Mouse (Mus musculus) v-Abl transformed pro-B cells (cell line): ENCODE data around the gene AI464131.

Experiments
- in situ Hi-C, 2 experiments: fragments of 400-800 bp; cut with MboI; formaldehyde crosslinking; loops; one replicate each; pipeline ENCODE4 v1.15.1; 2025; ENCODE audit not compliant: unreplicated experiment in 2 of 2

AI464131 gene

DNA sequence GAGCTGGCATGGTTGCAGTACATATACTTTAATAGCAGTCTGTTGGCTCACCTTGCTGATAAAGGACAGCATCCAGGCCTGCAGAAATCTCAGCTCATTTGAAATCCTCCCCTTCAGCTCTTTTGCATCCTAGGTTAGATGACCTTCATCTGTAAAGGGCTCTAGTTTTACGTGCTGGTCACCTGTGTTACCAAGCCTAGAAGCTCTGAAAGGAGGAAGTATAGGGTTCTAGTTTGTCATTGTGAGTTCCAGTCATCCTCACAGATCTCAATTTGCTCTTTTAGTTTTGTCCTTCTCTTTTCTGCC, 31.5 kb downstream of the AI464131 start:
- in situ Hi-C loops, result loop anchor here in 1 of 2 experiments (25.0 kb wide), 1 partner anchor 1491 kb away; the partner anchor contains the start of gene 1700022I11Rik

- in situ Hi-C loops, result loop anchor here in 1 of 2 experiments (25.0 kb wide), 1 partner anchor 1491 kb away; the partner anchor contains the start of gene 1700022I11Rik
These were observed 32.0 kb downstream of the AI464131 start for GRCm38 (mm10) chr4:41470684-41471383.

DNA sequence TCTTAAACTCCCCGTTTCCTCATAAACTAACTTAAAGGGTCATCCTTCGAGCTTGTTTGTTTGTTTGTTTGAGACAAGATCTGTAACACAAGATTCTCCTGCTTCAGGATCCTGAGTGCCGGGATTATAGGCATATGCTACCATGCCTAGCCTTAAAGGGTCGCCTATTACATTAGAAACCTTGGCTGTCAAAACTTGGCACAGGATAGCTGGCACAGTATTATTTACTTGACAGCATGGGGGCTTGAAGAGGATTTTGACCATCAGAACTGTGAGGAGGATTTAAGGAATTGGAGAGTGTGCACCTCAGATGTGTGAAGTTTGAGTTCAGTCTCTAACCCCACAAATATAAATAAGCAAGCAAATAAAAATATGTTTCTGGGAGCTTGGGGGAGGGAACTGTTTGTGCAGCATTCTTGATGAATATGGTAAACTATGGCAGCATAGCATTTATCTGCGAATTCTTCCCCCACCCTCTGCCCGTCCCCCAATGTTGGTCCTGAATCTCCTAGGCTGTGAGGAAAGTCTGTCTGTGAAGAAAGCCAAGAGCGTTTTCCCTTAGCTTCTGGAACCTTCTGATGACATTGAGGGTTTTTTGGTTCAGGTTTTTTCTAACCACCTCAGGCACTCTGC, 32.7 kb downstream of the AI464131 start:
- in situ Hi-C loops, result loop anchor here in 1 of 2 experiments (25.0 kb wide), 1 partner anchor 1492 kb away; the partner anchor contains the start of gene 1700022I11Rik

DNA sequence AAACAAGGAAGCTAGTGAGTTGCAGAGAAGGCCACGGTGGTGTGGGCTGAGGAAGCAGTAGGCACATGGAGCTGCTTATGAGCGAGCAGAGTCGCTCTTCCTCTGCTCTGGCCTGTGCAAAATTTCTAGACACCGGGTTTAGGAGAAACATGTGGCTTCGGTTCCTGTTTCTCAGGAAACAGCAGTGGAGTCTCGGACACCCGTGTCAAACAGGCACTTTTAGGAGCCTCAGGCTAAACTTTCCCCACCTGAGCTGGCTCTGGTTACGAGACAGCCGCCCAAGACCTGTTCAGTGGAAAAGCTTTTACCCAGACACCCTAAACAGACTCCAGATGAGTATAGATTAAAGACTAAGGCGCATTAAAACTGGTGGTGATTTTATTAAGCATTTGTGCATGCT, 33.7 kb downstream of the AI464131 start:
- in situ Hi-C loops, result loop anchor here (5.0 to 25.0 kb wide), 3 partner anchors 143 to 1493 kb away; partner anchors contain the start of genes Rpp25l (in 2 of the 2) and 1700022I11Rik (in 1 of the 2)

DNA sequence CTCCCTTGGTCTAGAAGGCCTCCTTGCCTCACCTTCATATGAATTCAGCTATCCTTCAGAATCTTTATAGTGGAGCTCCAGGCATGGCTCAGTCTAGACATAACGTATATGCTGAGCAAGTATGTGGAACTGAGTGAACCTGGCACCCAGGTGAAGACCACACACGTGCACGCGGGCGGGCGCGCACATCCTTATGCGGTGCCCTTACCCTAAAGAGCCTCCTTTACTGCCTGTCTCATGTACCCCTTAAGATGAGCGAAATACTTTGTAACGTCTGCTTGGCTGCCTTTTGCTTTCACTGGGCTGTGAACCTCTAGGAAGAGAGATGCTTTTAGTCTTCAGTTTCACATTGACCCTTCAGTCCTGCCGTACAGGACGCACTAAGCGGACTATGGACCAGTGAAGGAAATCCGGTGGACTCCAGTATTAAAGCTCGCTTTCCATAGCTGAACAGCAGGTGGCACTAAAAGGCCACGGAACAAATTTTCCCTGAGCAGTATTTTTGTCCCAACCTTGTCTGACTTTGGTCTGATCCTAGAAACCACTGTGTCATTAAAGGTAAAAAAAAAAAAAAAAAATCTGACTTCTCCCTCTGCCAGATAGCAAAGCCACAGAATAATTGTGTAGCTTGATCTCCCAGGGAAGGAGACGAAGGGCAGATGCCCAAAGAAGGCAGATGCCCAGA, 34.3 kb downstream of the AI464131 start:
- in situ Hi-C loops, result loop anchor here (5.0 to 25.0 kb wide), 3 partner anchors 144 to 1494 kb away; partner anchors contain the start of genes Rpp25l (in 2 of the 2) and 1700022I11Rik (in 1 of the 2)

- in situ Hi-C loops, result loop anchor here (5.0 to 25.0 kb wide), 3 partner anchors 147 to 1497 kb away; partner anchors contain the start of genes Rpp25l (in 2 of the 2) and 1700022I11Rik (in 1 of the 2)
These were observed 37.6 kb downstream of the AI464131 start for GRCm38 (mm10) chr4:41465287-41465665.

DNA sequence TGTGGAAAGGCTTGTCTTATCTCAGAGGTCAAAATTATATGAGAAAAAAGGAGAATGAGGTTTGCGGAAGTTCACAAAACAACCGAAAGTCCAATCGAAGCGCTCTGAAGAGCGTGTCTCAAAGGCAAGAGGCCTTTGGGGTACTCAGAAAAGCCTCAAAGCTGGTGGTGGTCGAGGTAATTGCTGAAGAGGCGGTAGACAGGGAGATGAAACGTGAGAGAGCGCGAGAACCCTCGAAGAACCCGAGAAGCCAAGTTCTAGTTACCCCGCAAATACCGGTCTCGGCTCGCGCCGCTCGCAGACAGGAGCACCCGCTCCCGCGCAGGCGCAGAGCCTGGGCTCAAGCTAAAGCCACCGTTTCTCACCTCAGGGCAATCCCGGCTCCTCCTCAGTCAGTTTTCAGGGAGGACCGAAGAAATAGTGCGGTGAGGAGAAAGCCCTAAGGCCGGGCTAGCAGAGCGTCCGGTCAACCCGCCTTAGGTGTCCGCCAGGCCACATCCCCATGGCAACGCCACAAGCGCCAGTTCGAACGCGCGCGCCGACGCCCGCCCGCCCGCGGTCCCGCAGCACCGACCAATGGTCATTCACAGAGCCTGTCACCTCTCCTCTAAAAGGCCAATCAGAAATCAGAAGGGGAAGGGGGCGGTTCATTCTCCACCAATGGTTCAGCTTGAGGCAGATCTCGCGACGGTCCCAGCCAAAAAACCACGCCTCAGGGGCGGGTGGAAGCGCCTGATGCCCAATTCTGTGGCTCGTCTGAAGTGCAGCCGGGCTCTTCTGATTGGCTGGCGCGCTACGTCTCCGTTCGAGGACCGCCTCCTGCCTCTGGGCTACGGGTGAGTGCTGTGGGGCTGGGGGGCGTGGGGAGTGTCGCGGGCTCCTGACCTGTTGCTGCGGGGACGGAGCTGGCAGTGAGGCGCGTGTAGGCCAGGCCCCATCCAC, 38.3 kb downstream of the AI464131 start, which contains the start of the genes Kif24 and Nudt2:
TSS of gene Kif24 (minus strand) at position 543 of the 942 bp plus-strand sequence.
TSS of gene Nudt2 (plus strand) at position 807 of the 942 bp plus-strand sequence.
- in situ Hi-C loops, result loop anchor here (5.0 to 25.0 kb wide), 3 partner anchors 148 to 1498 kb away; partner anchors contain the start of genes Rpp25l (in 2 of the 2) and 1700022I11Rik (in 1 of the 2)

GRCm38 (mm10) chr4:41463051-41463738, 39.7 kb downstream of the AI464131 start:
- in situ Hi-C loops, result loop anchor here in 1 of 2 experiments (25.0 kb wide), 1 partner anchor 1499 kb away; the partner anchor contains the start of gene 1700022I11Rik

- in situ Hi-C loops, result loop anchor here in 1 of 2 experiments (25.0 kb wide), 1 partner anchor 1502 kb away; the partner anchor contains the start of gene 1700022I11Rik
These were observed 42.2 kb downstream of the AI464131 start for GRCm38 (mm10) chr4:41460690-41461089.

DNA sequence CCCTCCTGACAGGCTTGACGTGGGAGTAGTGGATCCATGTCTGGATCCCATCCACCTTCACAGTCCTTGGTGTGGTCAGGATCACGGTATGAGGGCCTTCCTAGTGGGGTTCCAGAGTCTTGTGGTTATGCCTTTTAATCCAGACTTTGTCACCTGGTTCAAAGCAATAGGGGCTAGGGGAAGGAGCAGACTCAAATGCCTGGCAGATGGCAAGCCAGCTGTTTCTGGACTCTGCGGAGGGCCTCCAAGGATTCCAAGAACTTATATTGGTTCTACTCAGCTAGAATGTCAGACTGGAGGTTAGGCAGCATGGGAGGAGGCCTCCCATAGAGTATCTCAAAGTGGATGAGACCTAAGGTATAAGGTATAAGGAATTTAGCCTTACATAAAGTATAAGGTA, 55.3 kb downstream of the AI464131 start:
- in situ Hi-C loops, result no loop called here
